Mouse (Mus musculus): ENCODE results near the gene Rad9a. TPM values are rescaled to one million over a fixed set of nuclear protein-coding genes. Genes with fewer than 3 reads are reported as not detected.
A peak's percentile ranks its signal among the peaks of the same experiment; 100 is the strongest.
"Not testable (repeated sequence)": the region's sequence is repeated elsewhere in the genome, so short reads cannot be mapped to it uniquely, and the experiment has no call there.

Gene Rad9a
- 25.9 and 34.0 TPM in 2 replicates for polyA plus RNA-seq (2016; fragmentation: Nextera tagmentation; extraction: Ambion mirVana)

- H3K4me1 ChIP-seq: peaks cover 24% of the 10 kb centered on the region
- H3K36me3 ChIP-seq: peaks cover 17% of the 10 kb centered on the region
- H3K4me2 ChIP-seq (replicated peaks): peak within 1 kb of the TSS; percentile 88
- H3K4me3 ChIP-seq: peak within 1 kb of the TSS; percentile 63
- WGBS: under 1% methylated on average over 34 of the region's 34 CpGs
- peak; percentile 82 for ATAC-seq (ENCODE audit: low FRiP score, low read depth)
- H3K9ac ChIP-seq: peak within 1 kb of the TSS; percentile 65
- no peaks in the 10 kb centered on the region for H3K9me3 ChIP-seq
- no peaks in the 10 kb centered on the region for H3K27me3 ChIP-seq (replicated peaks)
- no peak within 1 kb of the TSS for H3K27ac ChIP-seq
Measured at GRCm38 (mm10) chr19:4201291-4201909, at the start of gene Rad9a. Rad9a (minus strand) TSS chr19:4201662.

- H3K27me3 ChIP-seq (replicated peaks); H3K36me3 ChIP-seq; H3K4me2 ChIP-seq (replicated peaks); H3K9me3 ChIP-seq; ATAC-seq (ENCODE audit: low FRiP score, low read depth); H3K4me1 ChIP-seq; H3K9ac ChIP-seq; H3K27ac ChIP-seq; H3K4me3 ChIP-seq: not testable (repeated sequence)
- WGBS: 73% methylated on average over 1 of the region's 1 CpGs
Measured at GRCm38 (mm10) chr19:4248683-4249082, 47.2 kb upstream of the Rad9a start.

DNA sequence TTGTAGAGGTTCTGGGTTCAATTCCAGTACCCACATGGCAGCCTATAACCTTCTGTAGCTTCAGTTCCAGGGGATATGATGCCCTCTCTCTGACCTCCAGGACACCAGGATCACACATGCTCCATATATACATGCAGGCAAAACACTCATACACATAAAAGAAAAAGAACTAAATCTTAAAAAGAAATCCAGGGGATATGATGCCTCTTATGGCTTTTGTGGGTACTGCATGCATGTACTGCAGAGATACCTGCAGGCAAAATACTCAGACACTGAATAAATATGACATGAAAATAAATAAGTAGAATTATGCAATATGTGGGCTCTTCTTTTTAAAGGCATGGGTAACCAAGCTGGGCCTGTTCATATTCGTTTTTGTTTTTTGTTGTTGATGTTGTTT lies 45.5 kb upstream of the Rad9a start:
- 58% methylated on average over 1 of the region's 1 CpGs for WGBS
- no peak for ATAC-seq (ENCODE audit: low FRiP score, low read depth)
- H3K36me3 ChIP-seq: no peaks in the 10 kb centered on the region
- no peak overlapping the region for H3K4me2 ChIP-seq (replicated peaks)
- no peak overlapping the region for H3K27ac ChIP-seq
- H3K4me1 ChIP-seq: no peaks in the 10 kb centered on the region
- no peaks in the 10 kb centered on the region for H3K27me3 ChIP-seq (replicated peaks)
- no peaks in the 10 kb centered on the region for H3K9me3 ChIP-seq
- no peak overlapping the region for H3K9ac ChIP-seq
- H3K4me3 ChIP-seq: no peak overlapping the region

- no peak overlapping the region for H3K9ac ChIP-seq
- H3K9me3 ChIP-seq: no peaks in the 10 kb centered on the region
- no peak overlapping the region for H3K4me2 ChIP-seq (replicated peaks)
- no peaks in the 10 kb centered on the region for H3K27me3 ChIP-seq (replicated peaks)
- no peak overlapping the region for H3K4me3 ChIP-seq
- H3K36me3 ChIP-seq: no peaks in the 10 kb centered on the region
- 77% methylated on average over 6 of the region's 6 CpGs for WGBS
- no peaks in the 10 kb centered on the region for H3K4me1 ChIP-seq
- no peak overlapping the region for H3K27ac ChIP-seq
- no peak for ATAC-seq (ENCODE audit: low FRiP score, low read depth)
Measured at GRCm38 (mm10) chr19:4244775-4245174, 43.3 kb upstream of the Rad9a start.

DNA sequence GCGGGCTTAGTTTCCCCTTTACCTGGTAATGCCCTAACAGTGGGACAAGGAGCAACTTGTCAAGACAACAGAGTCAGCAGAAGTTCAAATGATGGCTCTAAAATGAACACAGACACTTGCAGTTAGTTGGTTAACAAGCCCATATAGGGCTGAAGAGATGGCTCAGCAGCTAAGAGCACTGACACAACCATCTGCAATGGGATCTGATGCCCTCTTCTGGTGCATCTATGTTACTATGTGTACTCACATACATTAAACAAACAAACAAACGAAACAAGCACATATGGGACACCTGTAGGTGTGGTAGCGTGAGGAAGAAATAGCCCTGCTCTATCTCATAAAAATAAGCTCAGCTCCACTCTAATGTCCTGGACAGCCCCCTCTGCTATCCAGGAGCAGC lies 41.0 kb upstream of the Rad9a start:
- 0 out of 2 replicates have a peak, but pooled peaks cover 3% of the 10 kb centered on the region for H3K27me3 ChIP-seq (replicated peaks)
- no peak overlapping the region for H3K4me2 ChIP-seq (replicated peaks)
- H3K4me3 ChIP-seq: no peak overlapping the region
- H3K4me1 ChIP-seq: no peaks in the 10 kb centered on the region
- 70% methylated on average over 3 of the region's 3 CpGs for WGBS
- no peak overlapping the region for H3K27ac ChIP-seq
- no peaks in the 10 kb centered on the region for H3K36me3 ChIP-seq
- ATAC-seq (ENCODE audit: low FRiP score, low read depth): no peak
- H3K9ac ChIP-seq: no peak overlapping the region
- no peaks in the 10 kb centered on the region for H3K9me3 ChIP-seq

DNA sequence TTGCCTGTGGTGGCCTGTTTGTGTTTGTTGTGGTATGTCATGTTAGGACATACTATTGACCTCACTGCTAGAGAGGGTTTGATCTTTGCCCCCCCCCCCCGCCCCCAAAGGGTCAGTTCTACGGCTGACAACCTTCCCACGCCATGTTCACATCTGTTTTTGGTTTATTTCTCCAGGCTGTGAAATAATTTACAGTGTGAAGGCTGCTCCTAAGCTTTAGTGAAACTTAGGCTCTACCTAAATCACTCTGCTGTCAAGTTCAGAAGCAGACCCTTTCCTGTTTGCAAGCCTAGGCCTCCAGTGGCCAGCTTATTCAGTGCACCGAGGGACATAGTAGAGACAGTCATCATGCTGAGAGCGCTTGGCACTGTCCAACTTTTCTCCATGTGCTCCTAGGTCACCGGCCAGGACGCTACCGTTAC lies 38.8 kb upstream of the Rad9a start:
- ATAC-seq (ENCODE audit: low FRiP score, low read depth): no peak
- Histone ChIP-seq H3K4me1 (no peaks in the 10 kb centered on the region), H3K27me3 (replicated peaks) (0 out of 2 replicates have a peak, but pooled peaks cover 3% of the 10 kb centered on the region), H3K9me3 (no peaks in the 10 kb centered on the region), H3K9ac (no peak overlapping the region), H3K4me2 (replicated peaks) (no peak overlapping the region), H3K27ac (no peak overlapping the region), H3K36me3 (no peaks in the 10 kb centered on the region), H3K4me3 (no peak overlapping the region)
- WGBS: 65% methylated on average over 8 of the region's 8 CpGs

- no peak overlapping the region for H3K9ac ChIP-seq
- WGBS: 81% methylated on average over 4 of the region's 4 CpGs
- peaks cover 6% of the 10 kb centered on the region for H3K4me1 ChIP-seq
- no peaks in the 10 kb centered on the region for H3K36me3 ChIP-seq
- no peak overlapping the region for H3K27ac ChIP-seq
- no peak overlapping the region for H3K4me2 ChIP-seq (replicated peaks)
- no peaks in the 10 kb centered on the region for H3K9me3 ChIP-seq
- no peak for ATAC-seq (ENCODE audit: low FRiP score, low read depth)
- peaks cover 6% of the 10 kb centered on the region; the same call in 1 of the 2 replicates for H3K27me3 ChIP-seq (replicated peaks)
- no peak overlapping the region for H3K4me3 ChIP-seq
Measured at GRCm38 (mm10) chr19:4234548-4234947, 33.1 kb upstream of the Rad9a start.

GRCm38 (mm10) chr19:4232651-4233050 lies 31.2 kb upstream of the Rad9a start:
- Histone ChIP-seq H3K27me3 (replicated peaks) (peaks cover 6% of the 10 kb centered on the region), H3K4me1 (peaks cover 6% of the 10 kb centered on the region), H3K4me2 (replicated peaks) (peak overlapping the region; percentile 84), H3K36me3 (no peaks in the 10 kb centered on the region), H3K9ac (no peak overlapping the region), H3K27ac (no peak overlapping the region), H3K9me3 (no peaks in the 10 kb centered on the region), H3K4me3 (no peak overlapping the region)
- ATAC-seq (ENCODE audit: low FRiP score, low read depth): no peak
- WGBS: 80% methylated on average over 7 of the region's 7 CpGs

DNA sequence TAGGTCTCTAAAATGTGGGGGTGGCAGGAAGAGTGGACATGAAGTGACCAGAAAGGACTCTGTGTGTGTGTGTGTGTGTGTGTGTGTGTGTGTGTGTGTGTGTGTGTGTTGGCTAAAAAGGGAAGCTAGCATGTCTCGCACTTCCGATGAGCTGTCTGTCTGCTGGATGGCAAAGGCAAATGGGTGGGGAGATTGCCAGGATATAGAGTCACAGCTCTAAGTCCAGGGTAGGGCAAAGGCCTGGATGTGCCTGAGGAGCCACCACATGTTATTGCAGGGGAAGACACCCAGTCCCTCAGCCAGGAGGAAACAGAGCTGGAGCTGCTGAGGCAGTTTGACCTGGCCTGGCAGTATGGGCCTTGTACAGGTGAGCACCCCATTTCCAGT lies 30.7 kb upstream of the Rad9a start:
- H3K9me3 ChIP-seq: no peaks in the 10 kb centered on the region
- peaks cover 6% of the 10 kb centered on the region for H3K4me1 ChIP-seq
- no peak for ATAC-seq (ENCODE audit: low FRiP score, low read depth)
- H3K4me2 ChIP-seq (replicated peaks): peak overlapping the region; percentile 84
- peaks cover 6% of the 10 kb centered on the region for H3K27me3 ChIP-seq (replicated peaks)
- peak overlapping the region; percentile 15; the same call in 1 of the 2 replicates for H3K27ac ChIP-seq
- H3K4me3 ChIP-seq: peak overlapping the region; percentile 46
- 53% methylated on average over 2 of the region's 2 CpGs for WGBS
- peak overlapping the region; percentile 68 for H3K9ac ChIP-seq
- no peaks in the 10 kb centered on the region for H3K36me3 ChIP-seq

DNA sequence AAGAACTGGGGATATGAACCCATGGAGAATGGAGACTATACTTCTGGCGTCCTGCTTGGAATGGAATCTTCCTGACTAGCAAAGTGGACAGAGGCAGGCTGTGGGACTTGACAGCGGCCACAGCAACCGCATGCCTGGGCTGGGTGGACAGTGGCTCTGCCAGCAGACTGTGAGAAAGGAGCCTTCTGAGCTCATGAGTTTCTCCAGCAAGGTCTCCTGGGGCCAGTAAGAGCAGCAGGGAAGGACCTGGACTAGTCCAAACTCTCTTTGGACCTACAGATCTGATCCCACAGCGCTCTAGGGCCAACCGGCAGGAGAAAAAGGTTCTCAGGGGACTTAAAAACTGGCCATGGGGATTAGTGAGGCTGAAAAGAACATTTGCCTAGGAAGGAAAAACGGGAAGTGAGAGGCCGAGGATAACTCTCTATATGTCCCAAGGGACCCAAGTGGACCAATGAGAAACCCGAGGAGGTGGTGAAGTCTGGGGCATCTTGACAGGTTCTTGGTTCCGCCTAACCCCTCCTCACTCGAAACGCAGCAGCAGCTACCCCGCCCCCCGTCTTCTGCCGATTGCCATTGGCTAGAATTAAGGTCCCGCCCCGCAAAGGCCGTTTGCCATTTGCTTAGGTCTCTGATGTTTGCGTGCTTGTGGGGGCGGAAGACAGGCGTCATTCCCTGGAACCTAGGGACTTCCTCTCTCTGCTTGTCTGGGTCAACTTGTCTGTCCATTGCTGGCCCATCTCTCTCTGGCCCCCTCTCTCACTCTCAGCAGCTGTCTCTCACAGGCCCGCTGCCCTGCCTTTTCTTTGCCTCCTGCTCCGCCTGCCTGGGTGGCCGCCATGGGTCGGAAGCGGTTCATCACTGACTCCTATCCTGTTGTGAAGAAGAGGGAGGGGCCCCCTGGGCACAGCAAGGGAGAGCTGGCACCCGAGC lies 30.1 kb upstream of the Rad9a start, which contains the start of gene Pold4:
Gene Pold4 (plus strand): TSS at position 647 of the 933 bp plus-strand sequence.
- Histone ChIP-seq H3K27me3 (replicated peaks) (peaks cover 6% of the 10 kb centered on the region), H3K9me3 (no peaks in the 10 kb centered on the region), H3K36me3 (no peaks in the 10 kb centered on the region), H3K27ac (peak within 1 kb of the TSS; percentile 15; the same call in 1 of the 2 replicates), H3K9ac (peak within 1 kb of the TSS; percentile 68), H3K4me3 (peak within 1 kb of the TSS; percentile 46), H3K4me2 (replicated peaks) (peak within 1 kb of the TSS; percentile 84), H3K4me1 (peaks cover 6% of the 10 kb centered on the region)
- 12% methylated on average over 26 of the region's 26 CpGs for WGBS
- peak; percentile 91 for ATAC-seq (ENCODE audit: low FRiP score, low read depth)

GRCm38 (mm10) chr19:4230415-4230814 lies 29.0 kb upstream of the Rad9a start:
- Histone ChIP-seq H3K36me3 (no peaks in the 10 kb centered on the region), H3K4me1 (peaks cover 6% of the 10 kb centered on the region), H3K9me3 (no peaks in the 10 kb centered on the region), H3K4me2 (replicated peaks) (no peak overlapping the region), H3K27ac (no peak overlapping the region), H3K4me3 (no peak overlapping the region), H3K9ac (no peak overlapping the region), H3K27me3 (replicated peaks) (peaks cover 9% of the 10 kb centered on the region)
- ATAC-seq (ENCODE audit: low FRiP score, low read depth): no peak
- WGBS: 73% methylated on average over 8 of the region's 8 CpGs

DNA sequence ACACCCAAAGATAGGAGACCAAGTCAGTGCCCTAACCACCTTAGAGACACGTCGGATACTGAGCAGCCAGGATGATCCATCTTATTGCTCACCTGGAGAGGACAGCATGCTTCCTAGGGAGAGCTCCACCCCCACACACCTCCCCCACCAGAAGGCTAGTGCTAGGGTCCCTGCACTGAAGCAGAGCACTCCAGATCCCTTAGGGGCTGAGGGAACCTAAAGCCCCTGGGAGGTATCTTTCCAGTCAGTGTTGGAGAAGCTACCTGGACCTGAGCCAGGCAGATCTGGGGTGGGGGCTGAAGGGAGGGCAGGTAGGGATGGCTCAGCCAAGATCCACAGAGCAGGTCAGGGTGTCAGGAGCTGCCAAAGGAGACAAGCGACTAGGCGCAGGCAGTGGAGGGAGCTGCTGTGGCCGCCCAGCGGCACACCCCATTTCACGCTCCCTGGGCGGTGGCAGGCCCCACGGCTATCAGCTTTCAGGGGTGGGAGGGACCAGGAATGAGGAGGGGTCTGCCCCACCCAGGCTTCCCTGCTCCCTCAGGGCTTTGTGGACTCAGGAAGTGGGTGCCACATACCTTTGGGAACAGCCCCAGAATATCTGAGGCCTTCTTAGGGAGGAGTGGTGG lies 28.1 kb upstream of the Rad9a start:
- H3K9me3 ChIP-seq: no peaks in the 10 kb centered on the region
- peaks cover 9% of the 10 kb centered on the region for H3K27me3 ChIP-seq (replicated peaks)
- H3K36me3 ChIP-seq: no peaks in the 10 kb centered on the region
- no peak for ATAC-seq (ENCODE audit: low FRiP score, low read depth)
- no peak overlapping the region for H3K4me2 ChIP-seq (replicated peaks)
- H3K9ac ChIP-seq: peak overlapping the region; percentile 13; the same call in 1 of the 2 replicates
- H3K4me1 ChIP-seq: peaks cover 6% of the 10 kb centered on the region
- WGBS: 24% methylated on average over 9 of the region's 9 CpGs
- H3K27ac ChIP-seq: no peak overlapping the region
- H3K4me3 ChIP-seq: no peak overlapping the region
